Mouse (Mus musculus) kidney, adult 2 months (tissue): ENCODE measurements around the gene Dop1b. TPM values are rescaled to one million over a fixed set of nuclear protein-coding genes. Genes with fewer than 3 reads are reported as not detected.
"Not testable (repeated sequence)": the region's sequence is repeated elsewhere in the genome, so short reads cannot be mapped to it uniquely, and the experiment has no call there.

Source experiments
- DNase-seq: peaks from one replicate; pipeline ENCODE4 v3.0.0; 2021
- H3K27ac ChIP-seq: fragments of 200-500 bp; 2 replicates; pipeline ENCODE4 v1.5.1; 2012; ENCODE audit warnings: low read depth, low read length, control low read depth, inconsistent platforms; ENCODE audit not compliant: insufficient read depth
- H3K27me3 ChIP-seq: fragments of 200-500 bp; replicated peaks from 2 replicates; pipeline ENCODE4 v1.6.1; 2012; ENCODE audit warnings: mild to moderate bottlenecking, moderate library complexity, low read length, inconsistent platforms; ENCODE audit not compliant: control insufficient read depth, insufficient read depth
- H3K36me3 ChIP-seq: fragments of 200-500 bp; 2 replicates; pipeline ENCODE4 v1.6.1; 2012; ENCODE audit warnings: mild to moderate bottlenecking, moderate library complexity, low read length, inconsistent platforms; ENCODE audit not compliant: control insufficient read depth, insufficient read depth
- H3K4me1 ChIP-seq: fragments of 200-500 bp; 2 replicates; pipeline ENCODE4 v1.6.1; 2011; ENCODE audit warnings: low read length; ENCODE audit not compliant: control insufficient read depth, insufficient read depth
- H3K4me3 ChIP-seq: fragments of 200-500 bp; 2 replicates; pipeline ENCODE4 v1.5.1; 2011; ENCODE audit warnings: mild to moderate bottlenecking, low read depth, low read length, control low read depth; ENCODE audit not compliant: insufficient read depth
- CTCF ChIP-seq: fragments of 200-500 bp; conservative IDR thresholded peaks from 2 replicates; pipeline ENCODE4 v1.5.1; 2011; ENCODE audit warnings: low read depth, mild to moderate bottlenecking, control low read depth, low read length, moderate library complexity, mixed read lengths; ENCODE audit not compliant: insufficient read depth, insufficient read length
- POLR2A ChIP-seq: fragments of 200-500 bp; IDR thresholded peaks from one replicate; pipeline ENCODE4 v1.6.1; 2011; ENCODE audit warnings: low read depth, low read length, control low read depth
- WGBS: fragments of 180-500 bp; shearing (Covaris S2); methylation state at CpG from one replicate; pipeline ENCODE4 v1.1.7; 2018; 5-methylcytosine and 5-hydroxymethylcytosine counted together
- polyA plus RNA-seq: library from polyadenylated mRNA; depleted of rRNA; stranded (reverse); fragments of >200 nt; gene quantifications from 2 replicates; pipeline ENCODE4 v1.2.3, GENCODE M21; 2012

Dop1b gene
- polyA plus RNA-seq, 1 experiment, result 23.8 TPM

GRCm38 (mm10) chr16:93815856-93816736 is 104.4 kb downstream of the Dop1b start:
- peaks cover 14% of the 10 kb centered on the region; the same call in 1 of the 2 replicates for H3K4me1 ChIP-seq
- H3K27me3 ChIP-seq, result no peaks in the 10 kb centered on the region
- DNase-seq, result peak; percentile 93
- TF ChIP-seq POLR2A, result no peak
- no peak for TF ChIP-seq CTCF
- peak overlapping the region; percentile 88 for H3K27ac ChIP-seq
- H3K36me3 ChIP-seq, result no peaks in the 10 kb centered on the region
- 32% methylated on average over 20 of the region's 20 CpGs for WGBS
- peak overlapping the region; percentile 25; the same call in 1 of the 2 replicates for H3K4me3 ChIP-seq

GRCm38 (mm10) chr16:93816861-93817260 is 105.2 kb downstream of the Dop1b start:
- H3K4me3 ChIP-seq, result no peak overlapping the region
- DNase-seq, result peak; percentile 21
- H3K27me3 ChIP-seq, result no peaks in the 10 kb centered on the region
- no peak for TF ChIP-seq CTCF
- no peak for TF ChIP-seq POLR2A
- peak overlapping the region; percentile 88 for H3K27ac ChIP-seq
- peaks cover 14% of the 10 kb centered on the region; the same call in 1 of the 2 replicates for H3K4me1 ChIP-seq
- 46% methylated on average over 7 of the region's 7 CpGs for WGBS
- no peaks in the 10 kb centered on the region for H3K36me3 ChIP-seq

- no peaks in the 10 kb centered on the region for H3K36me3 ChIP-seq
- peaks cover 14% of the 10 kb centered on the region; the same call in 1 of the 2 replicates for H3K4me1 ChIP-seq
- H3K27me3 ChIP-seq, result no peaks in the 10 kb centered on the region
- no peak overlapping the region for H3K4me3 ChIP-seq
- 73% methylated on average over 5 of the region's 5 CpGs for WGBS
- TF ChIP-seq CTCF (no peak), POLR2A (no peak)
- H3K27ac ChIP-seq, result no peak overlapping the region
- DNase-seq, result no peak
Measured at GRCm38 (mm10) chr16:93817371-93817770, 105.7 kb downstream of the Dop1b start.

- TF ChIP-seq CTCF (no peak), POLR2A (no peak)
- H3K27ac ChIP-seq, result no peak overlapping the region
- H3K4me1 ChIP-seq, result peaks cover 14% of the 10 kb centered on the region; the same call in 1 of the 2 replicates
- 9% methylated on average over 12 of the region's 12 CpGs for WGBS
- H3K27me3 ChIP-seq, result no peaks in the 10 kb centered on the region
- no peak overlapping the region for H3K4me3 ChIP-seq
- H3K36me3 ChIP-seq, result no peaks in the 10 kb centered on the region
- DNase-seq, result peak; percentile 38
Measured at GRCm38 (mm10) chr16:93818691-93819324, 107.1 kb downstream of the Dop1b start.

GRCm38 (mm10) chr16:93819325-93819696 is 107.6 kb downstream of the Dop1b start:
- no peak for TF ChIP-seq CTCF
- no peak for TF ChIP-seq POLR2A
- no peak for DNase-seq
- no peaks in the 10 kb centered on the region for H3K36me3 ChIP-seq
- no peak overlapping the region for H3K27ac ChIP-seq
- peaks cover 14% of the 10 kb centered on the region; the same call in 1 of the 2 replicates for H3K4me1 ChIP-seq
- 60% methylated on average over 4 of the region's 4 CpGs for WGBS
- no peak overlapping the region for H3K4me3 ChIP-seq
- H3K27me3 ChIP-seq, result no peaks in the 10 kb centered on the region

GRCm38 (mm10) chr16:93820040-93820439 is 108.3 kb downstream of the Dop1b start:
- no peaks in the 10 kb centered on the region for H3K36me3 ChIP-seq
- no peak overlapping the region for H3K4me3 ChIP-seq
- H3K27me3 ChIP-seq, result no peaks in the 10 kb centered on the region
- H3K27ac ChIP-seq, result no peak overlapping the region
- no peak for DNase-seq
- TF ChIP-seq CTCF, result no peak
- no peak for TF ChIP-seq POLR2A
- 100% methylated on average over 1 of the region's 1 CpGs for WGBS
- peaks cover 14% of the 10 kb centered on the region; the same call in 1 of the 2 replicates for H3K4me1 ChIP-seq

GRCm38 (mm10) chr16:93821706-93822105 is 110.0 kb downstream of the Dop1b start:
- H3K27me3 ChIP-seq, result no peaks in the 10 kb centered on the region
- no peaks in the 10 kb centered on the region for H3K36me3 ChIP-seq
- 0 out of 2 replicates have a peak, but pooled peaks cover 5% of the 10 kb centered on the region for H3K4me1 ChIP-seq
- H3K27ac ChIP-seq, result no peak overlapping the region
- no peak for DNase-seq
- 98% methylated on average over 3 of the region's 3 CpGs for WGBS
- TF ChIP-seq CTCF, result no peak
- H3K4me3 ChIP-seq, result no peak overlapping the region

GRCm38 (mm10) chr16:93822433-93823225 is 110.9 kb downstream of the Dop1b start:
- not testable (repeated sequence) for H3K36me3 ChIP-seq, H3K4me3 ChIP-seq, H3K4me1 ChIP-seq, H3K27me3 ChIP-seq, H3K27ac ChIP-seq, DNase-seq
- WGBS, result 78% methylated on average over 5 of the region's 8 CpGs
